Mouse (Mus musculus) stomach, embryonic 14.5 days (tissue): ENCODE measurements at regions not wholly inside any gene's neighbourhood (a gene's known extent, or its start where the extent isn't known, plus 50 kb on each side); places are given as distances from the start of the nearest gene placed in this dataset.

ENCODE experiments used
- ATAC-seq: fragments of 200-750 bp; cut with Nextera tagmentation; 2 replicates; pipeline ENCODE4 v1.8.0; 2017; ENCODE audit warnings: low read depth, moderate TSS enrichment; ENCODE audit not compliant: insufficient number of reproducible peaks, insufficient read depth, low FRiP score
- H3K27ac ChIP-seq: fragments of 300-500 bp; sonication (generic); 2 replicates; pipeline ENCODE4 v1.5.1; 2014; ENCODE audit warnings: mild to moderate bottlenecking, low read length, moderate library complexity, mixed read lengths
- H3K27me3 ChIP-seq: fragments of 300-500 bp; sonication (generic); 2 replicates; pipeline ENCODE4 v1.6.1; 2014; ENCODE audit warnings: low read length, control low read depth, mixed read lengths; ENCODE audit not compliant: control insufficient read depth, insufficient read depth
- H3K36me3 ChIP-seq: fragments of 300-500 bp; sonication (generic); 2 replicates; pipeline ENCODE4 v1.6.1; 2014; ENCODE audit warnings: mild to moderate bottlenecking, control low read depth, low read length, moderate library complexity, mixed read lengths; ENCODE audit not compliant: control insufficient read depth, insufficient read depth
- H3K4me1 ChIP-seq: fragments of 300-500 bp; sonication (generic); 2 replicates; pipeline ENCODE4 v1.6.1; 2014; ENCODE audit warnings: low read length, control low read depth, mixed read lengths; ENCODE audit not compliant: control insufficient read depth, insufficient read depth
- H3K4me2 ChIP-seq: fragments of 300-500 bp; sonication (generic); replicated peaks from 2 replicates; pipeline ENCODE4 v1.6.1; 2014; ENCODE audit warnings: low read depth, low read length, control low read depth
- H3K4me3 ChIP-seq: fragments of 300-500 bp; sonication (generic); 2 replicates; pipeline ENCODE4 v1.5.1; 2014; ENCODE audit warnings: low read depth, low read length, control low read depth
- H3K9ac ChIP-seq: fragments of 300-500 bp; sonication (generic); replicated peaks from 2 replicates; pipeline ENCODE4 v1.6.1; 2014; ENCODE audit warnings: low read depth, mild to moderate bottlenecking, control low read depth, low read length, moderate library complexity, mixed read lengths
- H3K9me3 ChIP-seq: fragments of 300-500 bp; sonication (generic); 2 replicates; pipeline ENCODE4 v1.6.1; 2016; ENCODE audit warnings: low read depth, low read length, control low read depth; ENCODE audit not compliant: control insufficient read depth
- WGBS: fragments of 180-500 bp; shearing (Covaris S2); extraction: QIAGEN DNeasy Blood & Tissue Kit; methylation state at CpG from one replicate; pipeline ENCODE4 v1.1.7; 2014; 5-methylcytosine and 5-hydroxymethylcytosine counted together

GRCm38 (mm10) chr1:122607309-122607708, 1039.5 kb upstream of the Ddx18 start:
- Histone ChIP-seq H3K4me1 (no peaks in the 10 kb centered on the region), H3K4me2 (no peak overlapping the region), H3K36me3 (no peaks in the 10 kb centered on the region), H3K27ac (no peak overlapping the region), H3K9ac (no peak overlapping the region), H3K27me3 (no peaks in the 10 kb centered on the region), H3K9me3 (no peaks in the 10 kb centered on the region), H3K4me3 (no peak overlapping the region)
- WGBS: 57% methylated on average over 3 of the region's 3 CpGs
- ATAC-seq: no peak

- H3K9me3 ChIP-seq: no peaks in the 10 kb centered on the region
- H3K4me3 ChIP-seq: no peak overlapping the region
- no peak overlapping the region for H3K27ac ChIP-seq
- no peak overlapping the region for H3K9ac ChIP-seq
- 51% methylated on average over 4 of the region's 4 CpGs for WGBS
- H3K4me2 ChIP-seq: no peak overlapping the region
- no peaks in the 10 kb centered on the region for H3K4me1 ChIP-seq
- no peaks in the 10 kb centered on the region for H3K36me3 ChIP-seq
- ATAC-seq: no peak
- H3K27me3 ChIP-seq: no peaks in the 10 kb centered on the region
Measured at GRCm38 (mm10) chr1:122575954-122576353, 1008.2 kb upstream of the Ddx18 start.

DNA sequence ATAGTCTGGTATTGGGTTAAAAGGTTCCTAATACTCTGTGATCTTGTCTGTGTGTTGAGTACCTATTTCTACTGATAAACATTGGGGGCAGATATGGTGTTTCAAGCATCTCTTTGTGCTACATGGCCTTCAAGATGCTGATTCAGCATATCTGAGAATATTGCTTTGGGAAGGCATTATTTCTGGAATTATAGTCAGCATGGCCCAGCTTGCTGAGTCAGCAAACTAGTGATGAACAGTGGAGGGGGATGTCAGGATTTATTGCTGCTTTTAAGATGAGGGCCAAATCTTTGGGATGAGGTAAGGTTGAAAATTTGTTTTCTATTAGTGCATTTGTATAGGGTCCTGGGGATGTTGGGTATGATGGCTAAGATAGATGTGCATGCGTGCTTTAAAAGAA, 983.8 kb upstream of the Ddx18 start:
- Histone ChIP-seq H3K4me3 (no peak overlapping the region), H3K9ac (no peak overlapping the region), H3K4me1 (no peaks in the 10 kb centered on the region), H3K9me3 (no peaks in the 10 kb centered on the region), H3K4me2 (no peak overlapping the region), H3K27me3 (no peaks in the 10 kb centered on the region), H3K27ac (no peak overlapping the region), H3K36me3 (no peaks in the 10 kb centered on the region)
- 89% methylated on average over 1 of the region's 1 CpGs for WGBS
- ATAC-seq: no peak

DNA sequence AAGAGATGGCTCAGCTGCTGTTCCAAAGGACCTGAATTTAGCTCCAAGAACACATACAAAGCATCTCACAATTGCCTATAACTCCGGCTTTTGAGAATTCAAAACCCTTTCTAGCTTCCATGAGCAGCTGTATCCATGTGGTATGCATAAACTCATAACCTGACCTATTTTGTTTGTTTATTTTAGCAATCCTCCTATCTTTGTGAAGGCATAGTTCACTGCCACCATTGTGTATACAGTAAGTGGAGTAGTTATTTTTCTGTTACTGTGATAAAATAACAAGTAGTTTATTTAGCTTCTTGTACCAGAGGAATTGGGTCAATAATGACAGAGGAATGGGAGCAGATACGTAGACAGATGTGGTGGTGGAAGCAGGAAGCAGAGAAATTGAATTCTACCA, 941.8 kb upstream of the Ddx18 start:
- H3K4me3 ChIP-seq: no peak overlapping the region
- H3K36me3 ChIP-seq: no peaks in the 10 kb centered on the region
- H3K27me3 ChIP-seq: no peaks in the 10 kb centered on the region
- 50% methylated on average over 2 of the region's 2 CpGs for WGBS
- no peaks in the 10 kb centered on the region for H3K9me3 ChIP-seq
- no peak overlapping the region for H3K27ac ChIP-seq
- no peak overlapping the region for H3K4me2 ChIP-seq
- no peak for ATAC-seq
- no peaks in the 10 kb centered on the region for H3K4me1 ChIP-seq
- no peak overlapping the region for H3K9ac ChIP-seq

DNA sequence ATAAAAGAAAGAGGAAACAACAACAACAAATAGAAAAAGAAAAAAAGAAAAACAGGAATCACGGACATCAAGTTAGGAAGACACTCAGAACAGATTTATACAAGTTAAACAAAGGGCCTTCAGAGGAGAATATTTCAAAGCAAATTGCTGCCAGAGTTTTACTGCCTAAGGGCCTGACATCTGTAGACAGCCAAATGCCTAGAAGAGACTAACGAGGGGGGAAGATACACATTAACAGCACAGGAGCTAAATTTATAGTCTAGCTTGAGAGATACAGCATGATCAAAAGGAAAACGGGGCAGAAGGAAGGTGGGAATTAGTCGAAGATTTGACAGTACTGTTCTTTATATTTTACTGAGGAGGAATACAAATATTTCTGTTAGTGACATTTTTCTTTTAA, 933.9 kb upstream of the Ddx18 start:
- Histone ChIP-seq H3K9ac (no peak overlapping the region), H3K4me2 (no peak overlapping the region), H3K4me3 (no peak overlapping the region), H3K4me1 (no peaks in the 10 kb centered on the region), H3K27me3 (no peaks in the 10 kb centered on the region), H3K9me3 (no peaks in the 10 kb centered on the region), H3K36me3 (no peaks in the 10 kb centered on the region), H3K27ac (no peak overlapping the region)
- WGBS: 38% methylated on average over 4 of the region's 4 CpGs
- ATAC-seq: no peak

GRCm38 (mm10) chr1:122478003-122478402, 910.2 kb upstream of the Ddx18 start:
- no peak overlapping the region for H3K27ac ChIP-seq
- no peak overlapping the region for H3K9ac ChIP-seq
- 34% methylated on average over 1 of the region's 1 CpGs for WGBS
- no peaks in the 10 kb centered on the region for H3K27me3 ChIP-seq
- H3K4me3 ChIP-seq: no peak overlapping the region
- ATAC-seq: no peak
- no peaks in the 10 kb centered on the region for H3K9me3 ChIP-seq
- H3K4me1 ChIP-seq: no peaks in the 10 kb centered on the region
- no peaks in the 10 kb centered on the region for H3K36me3 ChIP-seq
- no peak overlapping the region for H3K4me2 ChIP-seq

DNA sequence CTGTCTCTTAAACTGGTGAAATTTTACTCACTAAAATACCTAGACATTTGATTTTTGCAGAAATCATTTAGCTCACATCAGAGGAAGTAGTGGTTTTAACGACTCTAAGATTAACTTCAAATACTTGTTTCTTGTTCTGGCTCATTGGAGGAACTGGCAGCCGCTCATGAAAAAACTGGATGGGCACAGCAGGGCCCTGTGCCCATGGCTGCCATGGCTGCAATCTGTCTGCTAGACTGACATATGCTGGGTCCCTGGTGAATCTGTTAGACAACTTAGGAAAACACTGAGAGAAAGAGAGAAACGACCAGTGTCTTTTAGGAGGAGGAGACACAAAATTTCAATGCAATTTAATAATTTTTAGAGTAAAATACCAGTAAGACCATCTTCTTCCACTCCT, 896.1 kb upstream of the Ddx18 start:
- Histone ChIP-seq H3K27me3 (no peaks in the 10 kb centered on the region), H3K4me1 (no peaks in the 10 kb centered on the region), H3K27ac (no peak overlapping the region), H3K4me3 (no peak overlapping the region), H3K4me2 (no peak overlapping the region), H3K36me3 (no peaks in the 10 kb centered on the region), H3K9ac (no peak overlapping the region), H3K9me3 (no peaks in the 10 kb centered on the region)
- ATAC-seq: no peak
- WGBS: 69% methylated on average over 3 of the region's 3 CpGs

- Histone ChIP-seq H3K9me3 (no peaks in the 10 kb centered on the region), H3K4me1 (no peaks in the 10 kb centered on the region), H3K36me3 (no peaks in the 10 kb centered on the region), H3K4me3 (no peak overlapping the region), H3K27me3 (no peaks in the 10 kb centered on the region), H3K4me2 (no peak overlapping the region), H3K9ac (no peak overlapping the region), H3K27ac (no peak overlapping the region)
- 35% methylated on average over 2 of the region's 2 CpGs for WGBS
- ATAC-seq: no peak
Measured at GRCm38 (mm10) chr1:122459056-122459455, 891.3 kb upstream of the Ddx18 start.

DNA sequence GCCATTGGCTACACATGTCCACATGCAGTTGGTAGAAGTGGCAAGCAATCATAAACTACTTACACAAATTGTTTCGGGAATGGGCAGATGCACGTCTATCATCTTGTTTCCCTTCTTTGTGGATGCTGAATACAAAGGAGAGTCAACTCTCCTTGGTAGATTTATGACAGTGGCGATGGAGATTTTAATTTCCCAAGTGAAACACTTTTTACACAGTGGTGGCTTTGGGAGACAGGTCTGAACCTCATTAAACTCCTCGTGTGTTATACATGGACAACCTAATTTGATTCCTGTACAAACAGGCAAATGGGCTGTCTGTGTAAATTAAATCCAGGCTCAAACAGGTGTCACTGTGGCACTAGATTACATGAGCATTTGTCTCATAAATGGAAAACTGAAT, 887.1 kb upstream of the Ddx18 start:
- H3K4me3 ChIP-seq: no peak overlapping the region
- no peak for ATAC-seq
- no peaks in the 10 kb centered on the region for H3K9me3 ChIP-seq
- no peaks in the 10 kb centered on the region for H3K27me3 ChIP-seq
- H3K4me2 ChIP-seq: no peak overlapping the region
- H3K9ac ChIP-seq: no peak overlapping the region
- H3K4me1 ChIP-seq: no peaks in the 10 kb centered on the region
- H3K27ac ChIP-seq: no peak overlapping the region
- WGBS: 71% methylated on average over 4 of the region's 4 CpGs
- no peaks in the 10 kb centered on the region for H3K36me3 ChIP-seq
